Mouse (Mus musculus) heart, postnatal 25 days (tissue): ENCODE measurements around the gene Tekt4. TPM values are rescaled to one million over a fixed set of nuclear protein-coding genes. Genes with fewer than 3 reads are reported as not detected.

Experiments
- DNase-seq: peaks from one replicate; pipeline ENCODE4 v3.0.0; 2022; ENCODE audit warnings: low spot score
- intact Hi-C: fragments of 180-260 bp; cut with DNase I; formaldehyde crosslinking; loops from one replicate; pipeline ENCODE4 v1.15.1; 2025
- total RNA-seq, 2 experiments: library from RNA; stranded (reverse); gene quantifications; 2 replicates each; pipeline ENCODE4 v1.2.3; 2021

Gene Tekt4
- total RNA-seq, 2 experiments from 2014 or later, result not detected

DNA sequence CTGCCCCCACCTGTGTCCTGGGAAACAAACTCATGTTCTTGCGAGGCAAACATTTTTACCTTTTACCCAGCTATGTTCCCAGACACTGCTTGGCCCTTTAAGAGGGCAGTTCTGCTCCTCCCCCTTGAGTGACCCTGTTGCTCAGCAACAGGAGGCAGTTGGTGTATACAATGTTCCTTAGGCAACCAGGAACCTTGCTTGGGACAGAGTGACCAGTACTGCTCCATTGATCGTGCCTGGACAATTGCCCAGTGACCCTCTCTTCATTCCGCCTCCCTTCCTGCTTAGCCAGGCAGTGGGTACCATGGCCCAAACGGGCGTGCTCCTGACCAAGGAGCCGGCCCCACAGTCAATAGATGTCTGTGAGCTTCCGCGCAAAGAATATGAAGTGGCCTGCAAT is 17.0 kb downstream of the Tekt4 start:
- intact Hi-C loops, result loop anchor here (5.0 to 10.0 kb wide), 2 partner anchors 139 to 333 kb away; partner anchors contain the start of gene Fbxl16
- DNase-seq, result no peak

DNA sequence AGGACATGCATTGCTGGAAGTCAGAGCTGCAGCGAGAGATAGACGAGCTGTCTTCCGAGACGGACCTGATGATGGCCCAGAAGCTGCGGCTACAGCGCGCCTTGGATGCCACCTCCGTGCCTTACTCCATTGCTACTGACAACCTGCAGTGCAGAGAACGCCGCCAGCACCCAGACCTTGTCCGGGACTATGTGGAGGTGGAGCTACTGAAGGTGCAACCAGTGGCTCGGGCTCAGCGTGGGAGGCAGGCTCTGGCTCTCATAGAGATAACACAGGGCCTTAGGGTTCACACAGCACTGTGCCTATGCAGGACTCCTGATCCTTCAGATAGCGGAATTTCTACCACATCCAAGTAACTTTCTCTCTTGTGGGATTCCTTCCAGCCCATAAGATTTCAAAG is 17.6 kb downstream of the Tekt4 start:
- DNase-seq, result no peak
- intact Hi-C loops, result loop anchor here (5.0 to 10.0 kb wide), 2 partner anchors 140 to 333 kb away; partner anchors contain the start of gene Fbxl16

- DNase-seq, result no peak
These were observed 20.1 kb downstream of the Tekt4 start for GRCm38 (mm10) chr17:25474330-25475077.

DNA sequence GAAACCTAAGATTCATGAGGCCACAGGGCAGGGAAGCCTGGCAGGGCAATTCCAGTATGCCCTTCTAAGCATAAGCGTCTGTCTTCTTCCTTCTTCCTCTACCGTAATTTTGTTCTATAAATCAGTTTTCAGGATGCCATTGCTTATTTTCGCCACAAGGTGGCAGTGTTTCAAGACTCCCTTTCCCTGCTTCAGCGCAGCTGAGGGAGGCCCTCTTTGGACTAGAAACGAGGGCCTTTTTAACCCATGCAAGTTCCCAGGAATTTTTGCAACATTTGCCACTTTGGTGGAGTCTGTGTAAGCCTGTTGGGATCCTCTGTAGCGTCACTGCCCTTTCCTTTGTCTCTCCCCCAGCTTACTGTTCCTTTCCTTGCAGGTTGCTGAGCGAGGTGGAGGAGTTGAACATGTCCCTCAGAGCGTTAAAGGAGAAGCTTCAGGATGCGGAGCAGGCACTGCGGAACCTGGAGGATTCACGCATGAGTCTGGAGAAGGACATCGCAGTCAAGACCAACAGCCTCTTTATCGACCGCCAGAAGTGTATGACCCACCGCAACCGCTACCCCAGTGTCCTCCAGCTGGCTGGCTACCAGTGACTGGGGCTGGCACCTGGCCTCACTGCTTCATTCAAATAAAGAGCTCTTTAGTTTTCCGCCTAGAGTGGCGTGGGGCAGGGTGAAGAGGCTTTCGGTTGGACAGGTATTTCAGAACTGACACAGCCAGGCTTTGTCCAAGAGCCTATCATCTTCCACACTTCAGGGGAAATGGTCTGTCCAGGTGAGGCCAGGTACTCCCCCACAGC is 21.7 kb downstream of the Tekt4 start:
- intact Hi-C loops, result loop anchor here (1.0 to 10.0 kb wide), 3 partner anchors 31 to 329 kb away; partner anchors contain the start of gene Fbxl16
- no peak for DNase-seq

More at GRCm38 (mm10) chr17:25474330-25475077, 20.1 kb downstream of the Tekt4 start:
- intact Hi-C loops, result loop anchor here (5.0 to 10.0 kb wide), 2 partner anchors 142 to 330 kb away; partner anchors contain the start of gene Fbxl16

DNA sequence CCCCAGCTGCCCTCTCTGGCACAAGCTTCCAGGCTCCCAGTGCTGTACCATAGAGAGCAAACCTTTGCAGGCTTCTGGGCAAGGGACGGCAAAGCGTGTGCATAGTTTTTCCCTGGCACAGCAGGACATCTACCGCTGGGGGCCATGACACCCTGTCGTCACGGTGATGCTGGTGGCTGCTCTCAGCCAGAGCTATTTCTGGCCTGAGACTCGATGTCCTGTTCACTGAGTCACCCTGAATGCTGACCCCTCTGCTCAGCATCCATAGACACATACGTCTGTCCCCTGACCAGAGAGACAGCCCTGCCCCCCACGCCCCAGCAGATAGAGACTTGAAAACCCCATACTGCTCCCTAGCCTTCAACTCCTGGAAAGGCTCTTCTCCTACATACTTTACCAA is 25.7 kb downstream of the Tekt4 start:
- no peak for DNase-seq
- intact Hi-C loops, result no loop called here

GRCm38 (mm10) chr17:25480820-25481219 is 26.4 kb downstream of the Tekt4 start:
- intact Hi-C loops, result no loop called here
- no peak for DNase-seq

- DNase-seq, result no peak
- intact Hi-C loops, result no loop called here
These were observed 27.7 kb downstream of the Tekt4 start for GRCm38 (mm10) chr17:25482092-25482491.

- intact Hi-C loops, result no loop called here
- no peak for DNase-seq
These were observed 42.6 kb downstream of the Tekt4 start, which contains the start of gene Sstr5 for GRCm38 (mm10) chr17:25497013-25497412. Gene Sstr5 (minus strand): TSS chr17:25497288.

DNA sequence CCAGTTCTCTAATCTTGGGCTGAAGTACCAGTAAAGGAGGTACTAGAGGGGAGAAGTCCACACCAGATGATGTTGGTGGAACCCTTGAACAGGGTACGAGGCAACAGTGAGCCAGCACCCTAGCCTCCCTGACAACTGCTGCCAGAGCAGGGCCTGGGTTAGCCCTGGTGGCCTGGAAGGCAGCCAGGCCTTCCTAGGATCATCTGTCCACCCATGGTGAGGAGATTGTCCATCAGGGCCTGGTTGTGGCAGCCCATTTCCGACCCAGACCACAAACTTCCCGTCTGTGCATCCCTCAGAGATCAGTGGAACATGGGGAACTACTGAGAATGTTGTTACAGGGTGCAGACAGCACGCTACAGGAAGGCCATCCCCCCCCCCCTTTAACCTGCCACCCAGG is 48.2 kb downstream of the Tekt4 start:
- DNase-seq, result no peak
- intact Hi-C loops, result no loop called here

DNA sequence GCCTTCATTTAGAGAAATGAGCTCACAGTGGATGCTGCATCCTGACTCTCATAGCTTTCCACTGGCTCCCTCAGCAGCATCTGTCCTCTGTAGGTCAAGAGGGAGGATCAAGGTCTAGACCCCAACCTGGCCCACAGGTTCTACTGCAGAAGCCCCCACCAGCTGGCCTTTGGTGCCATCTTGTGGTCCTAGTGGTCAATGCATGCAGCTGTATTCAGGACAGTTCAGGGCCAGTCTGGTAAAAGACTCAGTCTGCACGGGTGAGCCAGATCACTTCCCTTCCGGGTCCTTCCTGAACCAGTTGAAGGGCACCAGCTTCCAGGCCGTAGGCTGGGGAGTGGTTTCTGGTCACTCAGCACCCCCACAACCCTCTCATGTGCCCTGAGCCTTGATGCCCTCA is 53.4 kb downstream of the Tekt4 start:
- intact Hi-C loops, result loop anchor here (1.0 to 2.0 kb wide), 2 partner anchors 31 to 191 kb away; no protein-coding TSS in a partner anchor
- peak; percentile 11 for DNase-seq

GRCm38 (mm10) chr17:25508860-25509577 is 54.6 kb downstream of the Tekt4 start:
- intact Hi-C loops, result loop anchor here (2.0 kb wide), 1 partner anchor 190 kb away; no protein-coding TSS in a partner anchor
- no peak for DNase-seq

- no peak for DNase-seq
- intact Hi-C loops, result no loop called here
These were observed 55.8 kb downstream of the Tekt4 start for GRCm38 (mm10) chr17:25510074-25510830.

DNA sequence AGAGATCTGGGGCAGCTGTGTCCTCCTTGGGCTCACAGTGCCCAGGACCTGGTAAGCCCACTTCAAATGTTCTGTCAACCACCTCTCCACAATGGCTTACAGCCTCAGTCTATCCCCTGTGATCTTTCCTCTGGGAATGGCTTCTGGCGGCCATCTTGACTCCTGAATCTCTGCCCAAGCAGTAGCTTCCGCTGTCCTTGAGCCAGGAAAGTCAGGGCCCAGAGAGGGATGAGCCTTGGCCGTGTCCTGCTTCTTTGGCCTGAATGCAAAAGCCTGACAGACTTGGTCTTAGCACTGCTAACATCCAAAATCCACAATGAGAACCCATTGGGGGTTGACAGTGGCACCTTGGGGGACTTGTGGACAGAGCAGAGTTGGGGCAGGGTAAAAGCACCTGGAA is 57.5 kb downstream of the Tekt4 start:
- DNase-seq, result no peak
- intact Hi-C loops, result no loop called here

GRCm38 (mm10) chr17:25514055-25514454 is 59.6 kb downstream of the Tekt4 start:
- DNase-seq, result no peak
- intact Hi-C loops, result no loop called here

- DNase-seq, result no peak
- intact Hi-C loops, result no loop called here
These were observed 61.9 kb downstream of the Tekt4 start for GRCm38 (mm10) chr17:25516315-25516714.

GRCm38 (mm10) chr17:25518144-25518543 is 63.7 kb downstream of the Tekt4 start:
- DNase-seq, result no peak
- intact Hi-C loops, result no loop called here

GRCm38 (mm10) chr17:25519511-25519910 is 65.1 kb downstream of the Tekt4 start:
- DNase-seq, result no peak
- intact Hi-C loops, result no loop called here

DNA sequence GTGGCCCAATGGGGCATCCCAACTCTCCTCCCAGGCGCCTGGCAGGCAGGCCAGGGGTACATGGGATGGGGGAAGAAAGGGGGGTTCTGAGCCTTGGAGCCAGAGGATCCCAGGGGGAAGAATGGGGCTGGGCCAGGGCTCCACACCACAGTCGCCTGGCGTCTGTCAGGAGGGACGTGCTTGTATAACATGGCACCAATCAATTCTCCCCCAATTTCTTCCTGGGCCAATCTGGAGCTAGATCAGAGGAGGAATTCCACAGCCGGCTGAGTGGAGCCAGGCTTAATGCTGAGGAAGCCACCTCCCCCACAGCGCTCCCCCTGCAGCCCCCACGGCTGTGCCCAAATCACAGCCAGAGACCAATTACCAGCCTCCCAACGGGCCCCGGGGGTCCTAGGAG is 66.1 kb downstream of the Tekt4 start:
- no peak for DNase-seq
- intact Hi-C loops, result no loop called here

- no peak for DNase-seq
- intact Hi-C loops, result no loop called here
These were observed 67.7 kb downstream of the Tekt4 start for GRCm38 (mm10) chr17:25522080-25522479.
